Mouse (Mus musculus) layer of hippocampus, postnatal 10 days (tissue): ENCODE measurements at regions not wholly inside any gene's neighbourhood (a gene's known extent, or its start where the extent isn't known, plus 50 kb on each side); places are given as distances from the start of the nearest gene placed in this dataset.

Experiments used
- DNase-seq, 2 experiments: peaks; one replicate each; pipeline ENCODE4 v3.0.0; 2021; ENCODE audit warnings: low spot score in 2 of 2

GRCm38 (mm10) chr14:82433894-82434293 lies 2009.5 kb upstream of the Pcdh17 start:
- DNase-seq: no peak

GRCm38 (mm10) chr14:82448856-82449255 lies 1994.5 kb upstream of the Pcdh17 start:
- DNase-seq: peak; percentile 11

- no peak for DNase-seq
Measured at GRCm38 (mm10) chr14:82453431-82453830, 1989.9 kb upstream of the Pcdh17 start.

- no peak for DNase-seq
Measured at GRCm38 (mm10) chr14:82466708-82467107, 1976.7 kb upstream of the Pcdh17 start.
